Mouse (Mus musculus) gastrocnemius, adult 2 months (tissue): Measurements from ENCODE around the gene Maats1. TPM values are rescaled to one million over a fixed set of nuclear protein-coding genes. Genes with fewer than 3 reads are reported as not detected.

Experiments used
- DNase-seq: peaks from one replicate; pipeline ENCODE4 v3.0.0; 2022
- H3K27ac ChIP-seq: fragments of 200-600 bp; 2 replicates; pipeline ENCODE4 v1.8.1; 2022; ENCODE audit warnings: mild to moderate bottlenecking
- H3K4me3 ChIP-seq: fragments of 200-600 bp; 2 replicates; pipeline ENCODE4 v1.8.1; 2022; ENCODE audit warnings: mild to moderate bottlenecking, moderate library complexity
- CTCF ChIP-seq: fragments of 200-600 bp; IDR thresholded peaks from 2 replicates; pipeline ENCODE4 v1.8.1; 2022; ENCODE audit warnings: antibody characterized with exemption, mild to moderate bottlenecking, moderate library complexity
- intact Hi-C: fragments of 180-260 bp; cut with DNase I; formaldehyde crosslinking; loops from one replicate; pipeline ENCODE4 v1.15.1; 2025
- total RNA-seq, 2 experiments: library from RNA; stranded (reverse); gene quantifications; 2 replicates each; pipeline ENCODE4 v1.2.3; 2021

The Maats1 gene
- total RNA-seq, 2 experiments from 2014 or later, result not detected

DNA sequence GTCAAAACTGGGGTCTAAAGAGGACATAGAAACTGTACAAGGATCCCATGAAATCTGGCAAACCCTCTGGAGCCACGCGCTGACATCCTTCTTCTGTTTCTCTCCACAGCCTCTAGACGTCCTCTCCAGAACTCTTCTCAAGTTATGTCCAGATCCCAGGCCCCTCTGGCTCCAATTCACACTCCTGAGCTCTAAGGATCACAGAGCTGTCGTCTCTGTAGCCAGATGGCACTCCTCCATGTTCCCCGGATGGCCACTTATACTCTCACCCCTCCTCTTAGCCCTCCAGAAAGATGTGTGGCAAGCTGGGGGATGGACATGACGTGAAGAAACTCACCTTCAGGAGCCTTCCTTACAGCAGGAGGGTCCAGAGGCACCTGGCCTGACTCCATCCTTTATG lies 35.6 kb upstream of the Maats1 start:
- intact Hi-C loops, result loop anchor here (10.0 kb wide), 1 partner anchor 107 kb away; no protein-coding TSS in a partner anchor
- peak; percentile 78 for DNase-seq
- Histone ChIP-seq H3K4me3 (no peak overlapping the region), H3K27ac (peak overlapping the region; percentile 96)
- no peak for TF ChIP-seq CTCF

GRCm38 (mm10) chr16:38376841-38377249 lies 34.9 kb upstream of the Maats1 start:
- intact Hi-C loops, result loop anchor here (10.0 kb wide), 1 partner anchor 108 kb away; no protein-coding TSS in a partner anchor
- no peak for TF ChIP-seq CTCF
- DNase-seq, result no peak
- H3K27ac ChIP-seq, result peak overlapping the region; percentile 96
- H3K4me3 ChIP-seq, result peak overlapping the region; percentile 76

GRCm38 (mm10) chr16:38376163-38376840 lies 34.4 kb upstream of the Maats1 start:
- peak; percentile 58 for TF ChIP-seq CTCF
- peak overlapping the region; percentile 96 for H3K27ac ChIP-seq
- H3K4me3 ChIP-seq, result peak overlapping the region; percentile 76
- intact Hi-C loops, result loop anchor here (10.0 kb wide), 1 partner anchor 108 kb away; no protein-coding TSS in a partner anchor
- DNase-seq, result peak; percentile 70

GRCm38 (mm10) chr16:38375182-38375581 lies 33.2 kb upstream of the Maats1 start:
- intact Hi-C loops, result loop anchor here (10.0 kb wide), 1 partner anchor 110 kb away; no protein-coding TSS in a partner anchor
- Histone ChIP-seq H3K4me3 (peak overlapping the region; percentile 19; the same call in 1 of the 2 replicates), H3K27ac (peak overlapping the region; percentile 96)
- DNase-seq, result no peak
- no peak for TF ChIP-seq CTCF

DNA sequence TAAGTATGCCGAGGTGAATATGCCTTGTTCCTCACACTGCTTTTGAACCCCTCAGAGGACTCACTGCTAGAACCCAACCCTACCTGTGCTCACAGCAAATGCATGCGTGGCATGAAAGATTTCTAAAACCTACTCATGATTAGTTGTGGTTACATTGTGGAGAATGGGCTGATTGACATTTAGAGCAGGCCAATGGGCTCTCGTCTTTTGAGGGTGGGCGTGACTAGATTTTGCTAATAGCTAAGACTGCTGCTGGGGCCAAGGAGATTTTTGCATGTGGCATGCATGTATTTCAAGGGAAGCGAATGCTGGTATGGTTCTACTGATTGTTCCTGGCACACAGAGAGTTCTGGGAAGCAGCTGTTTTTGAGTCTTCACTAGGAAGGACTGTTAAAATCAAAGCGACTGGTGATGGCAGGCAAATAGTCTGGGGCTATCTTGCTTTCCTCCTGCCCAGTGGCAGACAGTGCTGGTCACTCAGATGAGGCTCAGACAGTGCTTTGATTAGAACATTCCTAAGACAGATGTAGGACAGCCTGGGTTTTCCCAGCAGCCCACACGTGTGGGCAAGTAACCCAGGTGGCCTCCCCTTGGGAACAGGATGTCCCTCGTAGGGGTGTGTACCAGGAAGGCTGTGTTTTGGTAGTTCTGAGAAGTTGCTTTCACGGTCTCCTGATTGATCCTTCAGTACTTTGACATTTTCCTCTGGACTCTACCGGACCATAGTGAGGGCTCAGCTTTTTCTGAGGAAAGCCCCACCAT lies 32.6 kb upstream of the Maats1 start:
- peak; percentile 41 for DNase-seq
- intact Hi-C loops, result loop anchor here (10.0 kb wide), 1 partner anchor 110 kb away; no protein-coding TSS in a partner anchor
- peak overlapping the region; percentile 96 for H3K27ac ChIP-seq
- TF ChIP-seq CTCF, result no peak
- peak overlapping the region; percentile 19 for H3K4me3 ChIP-seq

DNA sequence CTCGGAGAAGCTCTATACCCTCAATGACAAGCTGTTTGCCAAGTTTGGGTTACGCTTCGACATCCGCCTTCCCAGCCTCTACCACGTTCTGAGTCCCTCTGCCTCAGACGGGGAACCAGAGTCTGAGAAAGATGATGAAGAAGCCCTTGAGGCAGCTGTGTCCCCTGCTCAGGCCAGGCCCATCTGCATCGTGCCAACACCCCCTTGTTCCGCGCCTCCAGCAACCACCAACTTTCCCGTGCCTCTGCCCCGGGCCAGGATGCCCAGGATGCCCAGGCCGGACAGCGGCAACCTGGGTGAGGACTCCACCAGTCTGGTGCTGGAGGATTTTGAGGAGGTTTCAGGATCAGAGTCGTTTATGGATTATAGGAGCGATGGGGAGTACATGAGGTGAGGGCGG lies 32.0 kb upstream of the Maats1 start:
- TF ChIP-seq CTCF, result no peak
- Histone ChIP-seq H3K27ac (peak overlapping the region; percentile 96), H3K4me3 (peak overlapping the region; percentile 19; the same call in 1 of the 2 replicates)
- intact Hi-C loops, result loop anchor here (10.0 kb wide), 1 partner anchor 111 kb away; no protein-coding TSS in a partner anchor
- no peak for DNase-seq

DNA sequence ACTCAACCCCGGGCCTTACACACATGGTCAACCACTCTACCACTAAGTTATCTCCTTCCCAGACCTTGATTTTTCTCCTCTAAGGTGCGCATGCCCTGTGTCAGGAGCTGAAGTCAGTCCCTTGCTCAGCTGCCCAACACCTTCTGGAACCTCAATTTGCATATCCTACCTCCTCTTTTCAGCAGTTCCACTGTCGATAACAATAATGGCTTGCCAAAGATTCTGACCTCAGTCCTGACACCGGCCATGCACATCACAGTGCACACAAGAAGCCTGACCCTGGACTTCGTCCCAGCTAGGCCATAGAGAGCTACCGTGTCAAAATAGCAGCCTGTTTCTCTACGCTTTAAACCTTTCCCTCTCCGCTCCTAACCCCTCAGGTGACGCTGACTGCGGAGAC lies 31.5 kb upstream of the Maats1 start:
- TF ChIP-seq CTCF, result no peak
- intact Hi-C loops, result loop anchor here (10.0 kb wide), 1 partner anchor 111 kb away; no protein-coding TSS in a partner anchor
- Histone ChIP-seq H3K27ac (peak overlapping the region; percentile 96), H3K4me3 (no peak overlapping the region)
- DNase-seq, result no peak

GRCm38 (mm10) chr16:38372876-38373275 lies 30.9 kb upstream of the Maats1 start:
- Histone ChIP-seq H3K4me3 (no peak overlapping the region), H3K27ac (peak overlapping the region; percentile 96)
- TF ChIP-seq CTCF, result no peak
- intact Hi-C loops, result loop anchor here (10.0 kb wide), 1 partner anchor 112 kb away; no protein-coding TSS in a partner anchor
- DNase-seq, result no peak

GRCm38 (mm10) chr16:38371705-38372296 lies 29.9 kb upstream of the Maats1 start:
- TF ChIP-seq CTCF, result no peak
- Histone ChIP-seq H3K27ac (peak overlapping the region; percentile 96), H3K4me3 (peak overlapping the region; percentile 21)
- DNase-seq, result no peak
- intact Hi-C loops, result loop anchor here (10.0 kb wide), 1 partner anchor 113 kb away; no protein-coding TSS in a partner anchor

DNA sequence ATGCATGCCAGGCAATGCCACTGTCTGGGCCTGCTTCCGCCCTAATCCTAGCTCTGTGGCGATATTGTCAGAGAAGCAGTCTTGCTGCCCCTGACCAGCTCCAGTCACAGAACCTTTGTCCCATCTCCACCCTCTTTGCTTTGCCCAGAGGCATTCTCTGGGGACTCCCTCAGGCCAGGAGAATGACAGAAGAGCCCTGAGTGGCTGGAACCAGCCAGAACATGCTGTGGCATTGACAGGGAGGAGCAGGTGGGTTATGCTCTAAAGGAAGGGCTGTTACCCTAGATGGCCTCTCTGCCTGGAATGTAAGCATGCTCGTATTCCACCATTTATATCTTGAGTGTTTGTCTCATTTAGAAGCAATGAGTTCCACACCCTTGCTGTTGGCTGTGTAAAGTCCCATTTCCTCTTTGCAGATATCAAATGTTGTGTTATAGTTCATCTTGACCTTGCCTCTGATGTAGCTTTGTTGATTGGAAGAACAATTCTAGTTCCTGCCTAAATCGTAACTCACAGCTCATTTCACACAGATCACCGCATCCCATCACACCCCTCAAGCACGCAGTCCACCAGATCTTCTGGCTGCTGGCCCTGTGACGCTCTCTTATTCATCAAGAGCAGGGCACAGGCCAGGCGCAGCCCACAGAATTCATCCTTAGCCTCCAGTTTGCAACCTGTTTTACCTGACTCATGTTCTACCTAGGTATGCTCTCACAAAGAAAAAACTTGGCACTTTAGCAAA lies 28.9 kb upstream of the Maats1 start:
- peak; percentile 83 for DNase-seq
- intact Hi-C loops, result loop anchor here (10.0 kb wide), 1 partner anchor 114 kb away; no protein-coding TSS in a partner anchor
- peak overlapping the region; percentile 50 for H3K4me3 ChIP-seq
- peak overlapping the region; percentile 96 for H3K27ac ChIP-seq
- no peak for TF ChIP-seq CTCF

DNA sequence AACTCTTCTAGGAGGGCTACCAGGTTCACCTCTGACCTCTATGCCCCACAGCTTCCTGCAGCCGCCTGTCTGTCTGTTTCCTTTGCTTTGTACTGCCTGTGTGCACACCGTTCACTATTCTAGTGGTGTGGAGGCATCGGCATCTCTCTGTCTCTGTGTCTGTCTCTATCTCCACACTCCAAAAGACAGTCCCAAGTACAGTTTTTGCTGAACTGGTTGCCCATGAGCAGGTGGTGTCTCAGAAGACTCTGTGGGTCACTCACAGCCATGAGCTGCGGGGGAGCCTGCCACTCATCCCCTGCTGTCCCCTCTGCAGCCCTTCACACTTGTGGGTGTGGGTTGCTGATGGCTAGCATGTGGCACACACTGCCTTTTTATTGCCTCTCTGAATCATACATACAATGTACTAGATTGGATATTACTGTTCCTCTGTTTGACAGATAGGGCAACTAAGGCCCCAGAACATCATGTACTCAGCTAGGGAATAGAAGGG lies 28.1 kb upstream of the Maats1 start:
- intact Hi-C loops, result loop anchor here (10.0 kb wide), 1 partner anchor 115 kb away; no protein-coding TSS in a partner anchor
- Histone ChIP-seq H3K4me3 (peak overlapping the region; percentile 50), H3K27ac (peak overlapping the region; percentile 96)
- no peak for TF ChIP-seq CTCF
- peak; percentile 35 for DNase-seq
